Mouse (Mus musculus) thymus, adult 2 months (tissue): ENCODE measurements around the gene Olfr918. TPM values are rescaled to one million over a fixed set of nuclear protein-coding genes. Genes with fewer than 3 reads are reported as not detected.
A peak's percentile ranks its signal among the peaks of the same experiment; 100 is the strongest.

Experiments used
- DNase-seq: peaks from one replicate; pipeline ENCODE4 v3.0.0; 2021
- H3K27ac ChIP-seq: fragments of 200-500 bp; 2 replicates; pipeline ENCODE4 v1.5.1; 2012; ENCODE audit warnings: low read length, control low read depth; ENCODE audit not compliant: control insufficient read depth, insufficient read depth
- H3K27me3 ChIP-seq: fragments of 200-500 bp; 2 replicates; pipeline ENCODE4 v1.6.1; 2012; ENCODE audit warnings: mild to moderate bottlenecking, low read length, moderate library complexity, mixed read lengths; ENCODE audit not compliant: control insufficient read depth, insufficient read depth
- H3K36me3 ChIP-seq: fragments of 200-500 bp; 2 replicates; pipeline ENCODE4 v1.6.1; 2012; ENCODE audit warnings: mild to moderate bottlenecking, low read length, moderate library complexity; ENCODE audit not compliant: control insufficient read depth, insufficient read depth
- H3K4me1 ChIP-seq: fragments of 200-500 bp; replicated peaks from 2 replicates; pipeline ENCODE4 v1.6.1; 2012; ENCODE audit warnings: low read length; ENCODE audit not compliant: control insufficient read depth, insufficient read depth
- H3K4me3 ChIP-seq: fragments of 200-500 bp; 2 replicates; pipeline ENCODE4 v1.5.1; 2012; ENCODE audit warnings: mild to moderate bottlenecking, low read length, control low read depth, moderate library complexity; ENCODE audit not compliant: control insufficient read depth, insufficient read depth
- CTCF ChIP-seq: fragments of 200-500 bp; IDR thresholded peaks from 2 replicates; pipeline ENCODE4 v1.5.1; 2012; ENCODE audit warnings: mild to moderate bottlenecking, control low read depth, low read length, moderate library complexity, borderline replicate concordance; ENCODE audit not compliant: control insufficient read depth, poor library complexity, insufficient read depth; ENCODE audit errors: extremely low read depth
- POLR2A ChIP-seq: fragments of 200-500 bp; IDR thresholded peaks from 2 replicates; pipeline ENCODE4 v1.6.1; 2012; ENCODE audit warnings: mild to moderate bottlenecking, low read length, control low read depth, moderate library complexity; ENCODE audit not compliant: control insufficient read depth, poor library complexity, insufficient read depth; ENCODE audit errors: extremely low read depth
- WGBS: fragments of 180-500 bp; shearing (Covaris S2); methylation state at CpG from one replicate; pipeline ENCODE4 v1.1.7; 2018; 5-methylcytosine and 5-hydroxymethylcytosine counted together
- polyA plus RNA-seq: library from polyadenylated mRNA; depleted of rRNA; stranded (reverse); fragments of >200 nt; gene quantifications from 2 replicates; pipeline ENCODE4 v1.2.3, GENCODE M21; 2012; rRNA removed

Olfr918 gene
- not detected in 2 replicates for polyA plus RNA-seq

- no peaks in the 10 kb centered on the region for H3K4me1 ChIP-seq
- no peak within 1 kb of the TSS for H3K27ac ChIP-seq
- no peaks in the 10 kb centered on the region for H3K36me3 ChIP-seq
- no peaks in the 10 kb centered on the region for H3K27me3 ChIP-seq
- H3K4me3 ChIP-seq: no peak within 1 kb of the TSS
- TF ChIP-seq POLR2A: no peak
- no peak for TF ChIP-seq CTCF
- 91% methylated on average over 2 of the region's 2 CpGs for WGBS
- no peak for DNase-seq
Observed at GRCm38 (mm10) chr9:38674501-38674900, at the start of gene Olfr918. Olfr918 (minus strand) TSS chr9:38674601.

GRCm38 (mm10) chr9:38724044-38724443, 49.6 kb upstream of the Olfr918 start:
- Histone ChIP-seq H3K27me3 (no peaks in the 10 kb centered on the region), H3K36me3 (0 out of 2 replicates have a peak, but pooled peaks cover 3% of the 10 kb centered on the region)
- WGBS: 92% methylated on average over 1 of the region's 1 CpGs

DNA sequence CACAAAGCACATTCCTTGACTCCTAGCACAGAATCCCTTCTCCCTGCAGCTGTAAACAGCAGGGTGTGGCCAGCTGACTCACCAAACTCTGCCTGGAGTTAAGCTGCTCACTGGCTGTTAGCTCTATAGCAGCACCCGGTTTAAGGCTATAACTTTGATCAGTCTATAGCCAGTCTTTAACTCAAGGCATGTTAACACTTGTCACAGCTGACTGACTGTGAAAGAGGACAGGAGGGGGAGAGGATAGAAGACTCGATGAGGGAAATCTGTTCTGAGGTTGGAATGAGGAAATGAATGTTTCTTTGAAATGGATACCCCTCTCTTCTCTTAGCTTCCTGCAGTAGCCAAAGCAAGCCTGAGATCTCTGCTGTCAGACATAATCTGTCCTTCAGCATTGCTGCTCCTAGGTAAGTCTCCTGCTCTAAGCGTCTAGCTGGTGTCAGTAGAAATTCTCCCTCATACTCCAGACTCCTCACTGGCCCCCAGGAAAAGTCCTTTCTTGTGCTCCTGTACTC, 44.6 kb upstream of the Olfr918 start:
- Histone ChIP-seq H3K27me3 (no peaks in the 10 kb centered on the region), H3K4me3 (peak overlapping the region; percentile 18; the same call in 1 of the 2 replicates), H3K4me1 (0 out of 2 replicates have a peak, but pooled peaks cover 5% of the 10 kb centered on the region), H3K36me3 (no peaks in the 10 kb centered on the region), H3K27ac (no peak overlapping the region)
- DNase-seq: no peak
- TF ChIP-seq CTCF: no peak
- no peak for TF ChIP-seq POLR2A
- WGBS: 6% methylated on average over 3 of the region's 3 CpGs

More at GRCm38 (mm10) chr9:38724044-38724443, 49.6 kb upstream of the Olfr918 start:
- Histone ChIP-seq H3K4me1 (0 out of 2 replicates have a peak, but pooled peaks cover 5% of the 10 kb centered on the region), H3K4me3 (no peak overlapping the region), H3K27ac (no peak overlapping the region)
- no peak for DNase-seq
- TF ChIP-seq POLR2A (no peak), CTCF (no peak)

- Histone ChIP-seq H3K36me3 (no peaks in the 10 kb centered on the region), H3K4me1 (0 out of 2 replicates have a peak, but pooled peaks cover 5% of the 10 kb centered on the region), H3K4me3 (peak within 1 kb of the TSS; percentile 18; the same call in 1 of the 2 replicates), H3K27ac (no peak within 1 kb of the TSS), H3K27me3 (no peaks in the 10 kb centered on the region)
- no peak for TF ChIP-seq POLR2A
- TF ChIP-seq CTCF: no peak
- WGBS: 1% methylated on average over 4 of the region's 4 CpGs
- no peak for DNase-seq
Observed at GRCm38 (mm10) chr9:38718102-38718501, 43.7 kb upstream of the Olfr918 start, which contains the start of gene Vwa5a. Vwa5a (plus strand) TSS chr9:38718268.

DNA sequence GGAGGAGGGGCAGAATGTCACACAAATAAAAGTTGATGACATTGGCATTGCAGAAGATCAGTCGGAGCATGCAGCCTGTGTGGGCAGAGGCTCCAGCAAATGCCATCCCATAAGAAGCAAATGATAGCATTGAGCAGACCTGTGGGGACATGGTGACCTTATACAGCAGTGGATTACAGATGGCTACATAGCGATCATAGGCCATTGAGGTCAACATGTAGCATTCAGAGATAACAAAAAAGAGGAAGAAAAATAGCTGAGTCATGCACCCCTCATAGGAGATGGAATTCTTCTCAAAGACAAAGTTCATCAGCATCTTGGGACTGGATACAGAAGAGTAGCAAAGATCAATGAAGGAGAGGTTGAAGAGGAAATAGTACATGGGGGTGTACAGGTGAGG, 1.5 kb downstream of the Olfr918 start:
- 61% methylated on average over 2 of the region's 2 CpGs for WGBS
- H3K4me1 ChIP-seq: no peaks in the 10 kb centered on the region
- H3K27me3 ChIP-seq: no peaks in the 10 kb centered on the region
- H3K36me3 ChIP-seq: no peaks in the 10 kb centered on the region
- no peak for TF ChIP-seq CTCF
- no peak for TF ChIP-seq POLR2A
- no peak overlapping the region for H3K27ac ChIP-seq
- no peak overlapping the region for H3K4me3 ChIP-seq
- DNase-seq: no peak

- no peak within 1 kb of the TSS for H3K4me3 ChIP-seq
- 84% methylated on average over 1 of the region's 1 CpGs for WGBS
- no peaks in the 10 kb centered on the region for H3K27me3 ChIP-seq
- no peaks in the 10 kb centered on the region for H3K4me1 ChIP-seq
- H3K36me3 ChIP-seq: no peaks in the 10 kb centered on the region
- TF ChIP-seq CTCF (no peak), POLR2A (no peak)
- no peak within 1 kb of the TSS for H3K27ac ChIP-seq
- DNase-seq: no peak
Observed at GRCm38 (mm10) chr9:38665742-38666141, 8.7 kb downstream of the Olfr918 start, which contains the start of gene Olfr917. Olfr917 (minus strand) TSS chr9:38665842.

DNA sequence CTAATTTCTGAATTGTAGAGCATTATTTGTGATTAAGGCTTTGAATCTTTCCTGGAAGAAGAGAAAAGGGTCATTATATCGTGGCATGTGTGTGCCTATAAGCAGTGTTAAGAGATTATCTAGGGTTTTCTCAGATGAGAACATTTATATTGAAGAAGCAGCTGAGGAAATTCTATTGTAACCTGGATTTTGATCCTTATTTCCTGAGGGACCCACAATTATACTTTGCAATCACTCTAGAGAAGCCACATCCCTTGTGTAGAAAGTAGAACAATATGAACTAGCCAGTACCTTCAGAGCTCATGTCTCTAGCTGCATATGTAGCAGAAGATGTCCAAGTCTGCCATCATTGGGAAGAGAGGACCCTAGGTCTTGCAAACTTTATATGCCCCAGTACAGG, 14.6 kb downstream of the Olfr918 start, which contains the start of gene Olfr916:
TSS of gene Olfr916 (minus strand) at position 101 of the 400 bp plus-strand sequence.
- no peak for TF ChIP-seq CTCF
- TF ChIP-seq POLR2A: no peak
- Histone ChIP-seq H3K27ac (no peak within 1 kb of the TSS), H3K36me3 (no peaks in the 10 kb centered on the region), H3K4me1 (no peaks in the 10 kb centered on the region), H3K27me3 (no peaks in the 10 kb centered on the region), H3K4me3 (no peak within 1 kb of the TSS)
- 60% methylated on average over 1 of the region's 1 CpGs for WGBS
- no peak for DNase-seq
